7 mouse cellular contexts compared by ENCODE assay signal in genomic region chr5:140948009-140948408, GRCm38 (mm10). TPM values are rescaled to one million over a fixed set of nuclear protein-coding genes. Genes with fewer than 3 reads are reported as not detected.
DNase-seq lines count a peak whose midpoint lies in the region; ATAC-seq and TF ChIP-seq lines count a peak whose summit lies in the region.

No protein-coding gene starts in this region.

- under 1% methylated on average over 10 of the region's 10 CpGs for WGBS in thymus, adult 2 months

- peak; percentile 37; the same call in 1 of the 2 replicates for TF ChIP-seq POLR2A in thymus, adult 2 months (IDR thresholded peaks at IDR 0.05; ENCODE audit: control insufficient read depth, extremely low read depth, insufficient read depth, low read length, poor library complexity)

- H3K27ac ChIP-seq in thymus, adult 2 months (ENCODE audit: control insufficient read depth, insufficient read depth, low read length): peak overlapping the region; percentile 80

- no peaks in the 10 kb centered on the region for H3K36me3 ChIP-seq in megakaryocyte, embryonic 14.5 days (replicated peaks; ENCODE audit: low read length)
- no peaks in the 10 kb centered on the region for H3K36me3 ChIP-seq in thymus, adult 2 months (ENCODE audit: control insufficient read depth, insufficient read depth, low read length)

- TF ChIP-seq CTCF in thymus, adult 2 months (IDR thresholded peaks at IDR 0.05; ENCODE audit: borderline replicate concordance, control insufficient read depth, extremely low read depth, insufficient read depth, low read length, poor library complexity): no peak

- ATAC-seq in common myeloid progenitor, adult 5-6 weeks (replicated peaks; ENCODE audit: low read depth, poor library complexity, severe bottlenecking): peak; percentile 94

- peak; percentile 73 for DNase-seq in CD4-positive, CD25-positive, alpha-beta regulatory T cell, adult 2 months (ENCODE audit: low read depth, low spot score)
- peak; percentile 19 to 25 for DNase-seq in kidney, postnatal 4 days
- DNase-seq in thymus, adult 2 months: peak; percentile 87
- no peak for DNase-seq in retina, embryonic 14.5 days (ENCODE audit: low spot score)
- DNase-seq in adrenal gland, postnatal 25 days: no peak

- no peaks in the 10 kb centered on the region for H3K27me3 ChIP-seq in megakaryocyte, embryonic 14.5 days (replicated peaks)
- no peaks in the 10 kb centered on the region for H3K27me3 ChIP-seq in thymus, adult 2 months (ENCODE audit: control insufficient read depth, insufficient read depth, low read length)

- H3K9me3 ChIP-seq in megakaryocyte, embryonic 14.5 days: peaks cover 13% of the 10 kb centered on the region

- H3K4me1 ChIP-seq in megakaryocyte, embryonic 14.5 days: peaks cover 10% of the 10 kb centered on the region
- peaks cover 44% of the 10 kb centered on the region for H3K4me1 ChIP-seq in thymus, adult 2 months (replicated peaks; ENCODE audit: control insufficient read depth, insufficient read depth, low read length)

- H3K4me3 ChIP-seq in megakaryocyte, embryonic 14.5 days (replicated peaks): peak overlapping the region; percentile 60
- no peak overlapping the region for H3K4me3 ChIP-seq in thymus, adult 2 months (ENCODE audit: control insufficient read depth, insufficient read depth, low read length)

RNA-seq across cellular contexts. Expression of gene Card11, which starts 52.4 kb away (rescaled TPM):
- 1.4 and 1.8 TPM in 2 replicates for total RNA-seq in common myeloid progenitor, adult 5-6 weeks (2017)
- 1.8 TPM in 1 of 2 replicates, not detected in the other for polyA plus RNA-seq in megakaryocyte, embryonic 14.5 days (2012; ENCODE audit: insufficient read depth, low replicate concordance)
- 51.2 and 56.1 TPM in 2 replicates for polyA plus RNA-seq in thymus, adult 2 months (2012; rRNA removed)
- total RNA-seq in adrenal gland, postnatal 25 days (2021): 0.30 TPM in 1 of 2 replicates, not detected in the other

Comparison
In these comparisons a context has a peak if more than half of its experiments do, and no peak if none do; other contexts are left out.
1. DNase-seq: peak in CD4-positive, CD25-positive, alpha-beta regulatory T cell, adult 2 months (single experiment), kidney, postnatal 4 days (2 of 2) and thymus, adult 2 months (single experiment); none in retina, embryonic 14.5 days (single experiment) and adrenal gland, postnatal 25 days (single experiment).